Mouse (Mus musculus) G1E (cell line): ENCODE data around the gene Dtnbp1. TPM values are rescaled to one million over a fixed set of nuclear protein-coding genes. Genes with fewer than 3 reads are reported as not detected.

Experiments used
- ATAC-seq: 2 replicates; pipeline ENCODE4 v1.8.0; 2016; ENCODE audit warnings: mild to moderate bottlenecking; ENCODE audit not compliant: insufficient number of reproducible peaks, poor library complexity, low FRiP score, severe bottlenecking; ENCODE audit errors: extremely low read depth
- DNase-seq: peaks from one replicate; pipeline ENCODE4 v3.0.0; 2012; ENCODE audit warnings: low spot score
- H3K27me3 ChIP-seq: 2 replicates; pipeline ENCODE4 v1.6.1; 2012; ENCODE audit warnings: mild to moderate bottlenecking, low read length, inconsistent platforms; ENCODE audit not compliant: insufficient read depth
- H3K36me3 ChIP-seq: replicated peaks from 2 replicates; pipeline ENCODE3; 2012; ENCODE audit warnings: mild to moderate bottlenecking, inconsistent platforms
- H3K4me1 ChIP-seq: 2 replicates; pipeline ENCODE4 v1.6.1; 2012; ENCODE audit warnings: low read depth, low read length, inconsistent platforms, mixed read lengths; ENCODE audit not compliant: insufficient read depth
- H3K4me3 ChIP-seq: 2 replicates; pipeline ENCODE4 v1.5.1; 2012; ENCODE audit warnings: low read depth, mild to moderate bottlenecking, inconsistent platforms, low read length, moderate library complexity, mixed read lengths
- H3K9me3 ChIP-seq: replicated peaks from 2 replicates; pipeline ENCODE4 v1.6.1; 2012; ENCODE audit warnings: inconsistent platforms
- CTCF ChIP-seq: IDR thresholded peaks from 2 replicates; pipeline ENCODE4 v1.5.1; 2012; ENCODE audit warnings: low read depth, low read length, inconsistent platforms, mixed read lengths
- GATA1 ChIP-seq: IDR thresholded peaks from 2 replicates; pipeline ENCODE4 v1.6.1; 2012; ENCODE audit warnings: borderline replicate concordance, low read length, inconsistent platforms, mixed read lengths
- GATA2 ChIP-seq: IDR thresholded peaks from 2 replicates; pipeline ENCODE4 v1.6.1; 2012; ENCODE audit warnings: low read depth, low read length, inconsistent platforms, borderline replicate concordance
- POLR2AphosphoS5 ChIP-seq: IDR thresholded peaks from 2 replicates; pipeline ENCODE4 v1.6.1; 2012; ENCODE audit warnings: low read depth, low read length, inconsistent platforms; ENCODE audit not compliant: insufficient replicate concordance
- TAL1 ChIP-seq: conservative IDR thresholded peaks from 2 replicates; pipeline ENCODE4 v1.6.1; 2012; ENCODE audit warnings: low read depth, low read length, inconsistent platforms, mixed read lengths
- polyA plus RNA-seq: library from polyadenylated mRNA; stranded (reverse); fragments of >175 nt; gene quantifications from 2 replicates; pipeline ENCODE4 v1.2.3, GENCODE M21; 2012
- total RNA-seq, 2 experiments: library from RNA; stranded (forward) in 1 of 2; stranded (reverse) in 1 of 2; fragments of 200-1000 nt in 1 of 2; fragments of >200 nt in 1 of 2; fragmentation: Nextera tagmentation in 1 of 2; gene quantifications; 2 replicates each; pipeline ENCODE4 v1.2.3; 2014 to 2017

Gene Dtnbp1
- total and polyA plus RNA-seq, 3 experiments = 19.2 to 33.3 (median 28.2) TPM

GRCm38 (mm10) chr13:44953546-44954231 lies 48.3 kb downstream of the Dtnbp1 start:
- Histone ChIP-seq H3K4me3 (no peak overlapping the region), H3K9me3 (no peaks in the 10 kb centered on the region), H3K36me3 (peaks cover 23% of the 10 kb centered on the region), H3K4me1 (peaks cover 3% of the 10 kb centered on the region; the same call in 1 of the 2 replicates), H3K27me3 (no peaks in the 10 kb centered on the region)
- DNase-seq (no peak), ATAC-seq (no peak)
- TF ChIP-seq TAL1 = no peak

- Histone ChIP-seq H3K36me3 (peaks cover 25% of the 10 kb centered on the region), H3K4me3 (no peak overlapping the region), H3K9me3 (no peaks in the 10 kb centered on the region), H3K27me3 (no peaks in the 10 kb centered on the region), H3K4me1 (peaks cover 3% of the 10 kb centered on the region; the same call in 1 of the 2 replicates)
- TF ChIP-seq POLR2AphosphoS5 (no peak), GATA1 (no peak), CTCF (no peak), GATA2 (no peak), TAL1 (no peak)
- ATAC-seq = no peak
- no peak for DNase-seq
Measured at GRCm38 (mm10) chr13:44952393-44953086, 49.4 kb downstream of the Dtnbp1 start.

DNA sequence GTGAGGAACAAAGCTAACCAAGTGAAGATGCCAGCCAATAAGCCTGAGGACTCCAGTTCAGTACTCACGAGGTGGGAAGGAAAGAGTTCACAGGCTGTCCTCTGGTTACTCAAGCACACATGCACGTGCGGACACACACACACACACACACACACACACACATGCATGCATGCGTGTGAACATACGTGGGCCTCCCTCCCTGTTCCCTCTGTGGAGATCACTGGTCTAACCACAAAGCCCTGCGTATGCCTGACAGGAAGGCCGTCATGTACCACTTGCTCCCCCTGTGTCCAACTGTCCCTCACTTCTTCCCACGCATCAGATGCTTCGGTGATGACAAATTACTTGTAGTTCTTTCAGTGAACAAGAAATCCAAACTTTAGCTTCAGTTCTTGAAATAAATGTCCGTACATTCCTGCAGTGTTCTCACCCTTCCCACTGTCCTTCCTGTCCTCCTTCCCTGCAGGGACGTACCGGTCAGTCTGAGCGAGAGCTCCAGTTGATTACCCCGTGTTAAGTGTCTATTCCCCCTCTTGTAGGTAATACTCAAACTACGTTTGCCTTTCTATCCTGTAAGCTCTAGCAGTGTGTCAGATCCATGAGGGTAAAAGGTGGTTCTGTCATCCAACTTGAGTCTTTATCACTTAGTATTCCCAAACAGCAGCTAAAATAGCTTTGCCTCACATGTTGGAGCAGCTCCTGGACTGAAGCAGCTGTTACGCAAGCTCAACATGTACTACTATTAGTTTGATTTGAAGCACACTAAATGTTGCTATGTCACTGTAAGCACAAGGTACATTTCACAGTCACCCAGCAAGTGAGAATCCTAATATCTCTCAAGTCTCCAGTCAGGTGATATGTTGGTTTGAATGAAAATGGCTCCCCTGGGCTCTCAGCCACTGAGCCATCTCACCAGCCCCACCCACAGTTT lies 53.4 kb downstream of the Dtnbp1 start:
- Histone ChIP-seq H3K36me3 (peaks cover 24% of the 10 kb centered on the region), H3K27me3 (no peaks in the 10 kb centered on the region), H3K9me3 (no peaks in the 10 kb centered on the region), H3K4me1 (peaks cover 3% of the 10 kb centered on the region; the same call in 1 of the 2 replicates), H3K4me3 (no peak overlapping the region)
- DNase-seq (no peak), ATAC-seq (no peak)
- TF ChIP-seq TAL1 (no peak), CTCF (no peak)

GRCm38 (mm10) chr13:44946880-44947635 lies 54.9 kb downstream of the Dtnbp1 start:
- no peaks in the 10 kb centered on the region for H3K4me1 ChIP-seq
- ATAC-seq (no peak), DNase-seq (no peak)
- no peak overlapping the region for H3K4me3 ChIP-seq
- peaks cover 30% of the 10 kb centered on the region for H3K36me3 ChIP-seq
- no peaks in the 10 kb centered on the region for H3K27me3 ChIP-seq
- no peaks in the 10 kb centered on the region for H3K9me3 ChIP-seq
- no peak for TF ChIP-seq GATA2
- TF ChIP-seq CTCF = no peak
- TF ChIP-seq TAL1 = no peak
- no peak for TF ChIP-seq POLR2AphosphoS5
- TF ChIP-seq GATA1 = no peak

DNA sequence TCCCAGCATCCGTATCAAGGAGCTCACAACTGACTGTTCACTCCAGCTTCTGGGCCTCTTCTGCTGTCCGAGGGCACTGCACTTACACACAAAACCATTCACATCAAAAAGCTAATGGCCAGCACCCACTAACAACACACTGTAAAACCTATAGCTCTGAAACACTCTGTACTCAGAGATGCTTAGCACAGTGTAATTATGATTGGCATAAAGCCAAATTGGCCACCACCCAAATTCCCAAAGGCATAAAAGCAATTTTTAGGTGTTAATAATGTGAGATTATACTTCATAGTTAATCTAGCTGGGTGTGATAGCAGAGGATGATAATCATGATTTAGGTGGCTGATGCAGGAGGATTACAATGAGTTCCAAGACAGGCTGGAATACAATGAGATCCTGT lies 58.3 kb downstream of the Dtnbp1 start:
- H3K9me3 ChIP-seq = no peaks in the 10 kb centered on the region
- no peak overlapping the region for H3K4me3 ChIP-seq
- no peaks in the 10 kb centered on the region for H3K4me1 ChIP-seq
- H3K27me3 ChIP-seq = no peaks in the 10 kb centered on the region
- ATAC-seq (no peak), DNase-seq (no peak)
- TF ChIP-seq CTCF (no peak), TAL1 (no peak), GATA2 (no peak), POLR2AphosphoS5 (no peak), GATA1 (no peak)
- peaks cover 30% of the 10 kb centered on the region for H3K36me3 ChIP-seq

- peaks cover 16% of the 10 kb centered on the region for H3K4me1 ChIP-seq
- no peaks in the 10 kb centered on the region for H3K27me3 ChIP-seq
- ATAC-seq = no peak
- no peak overlapping the region for H3K4me3 ChIP-seq
- TF ChIP-seq CTCF (no peak), TAL1 (no peak), GATA1 (no peak), GATA2 (no peak), POLR2AphosphoS5 (no peak)
- peaks cover 30% of the 10 kb centered on the region for H3K36me3 ChIP-seq
- no peaks in the 10 kb centered on the region for H3K9me3 ChIP-seq
- DNase-seq = no peak
Measured at GRCm38 (mm10) chr13:44939326-44940035, 62.5 kb downstream of the Dtnbp1 start.
